Mouse (Mus musculus) erythroblast, embryonic 14.5 days (primary cell): ENCODE results near the gene Tnni1. TPM values are rescaled to one million over a fixed set of nuclear protein-coding genes. Genes with fewer than 3 reads are reported as not detected.

Experiments
- H3K27me3 ChIP-seq: 2 replicates; pipeline ENCODE4 v1.6.1; 2012; ENCODE audit warnings: inconsistent platforms; ENCODE audit not compliant: control insufficient read depth
- H3K36me3 ChIP-seq: 2 replicates; pipeline ENCODE4 v1.6.1; 2012; ENCODE audit warnings: mild to moderate bottlenecking, inconsistent platforms; ENCODE audit not compliant: control insufficient read depth
- H3K4me1 ChIP-seq: 2 replicates; pipeline ENCODE4 v1.6.1; 2012; ENCODE audit warnings: inconsistent platforms; ENCODE audit not compliant: control insufficient read depth
- H3K4me3 ChIP-seq: replicated peaks from 2 replicates; pipeline ENCODE3; 2012; ENCODE audit warnings: moderate library complexity, mild to moderate bottlenecking, inconsistent platforms
- H3K9me3 ChIP-seq: 2 replicates; pipeline ENCODE4 v1.6.1; 2012; ENCODE audit warnings: low read length, inconsistent platforms, mixed read lengths; ENCODE audit not compliant: control insufficient read depth
- GATA1 ChIP-seq: IDR thresholded peaks from 2 replicates; pipeline ENCODE4 v1.6.1; 2012; ENCODE audit warnings: low read length, inconsistent platforms, mixed read lengths
- TAL1 ChIP-seq: IDR thresholded peaks from 3 replicates; pipeline ENCODE4 v1.6.1; 2012; ENCODE audit warnings: low read length, inconsistent platforms, mixed read lengths
- polyA plus RNA-seq: library from polyadenylated mRNA; stranded (reverse); fragments of >175 nt; gene quantifications from 2 replicates; pipeline ENCODE4 v1.2.3, GENCODE M21; 2012

The Tnni1 gene
- polyA plus RNA-seq, 1 experiment: not detected

DNA sequence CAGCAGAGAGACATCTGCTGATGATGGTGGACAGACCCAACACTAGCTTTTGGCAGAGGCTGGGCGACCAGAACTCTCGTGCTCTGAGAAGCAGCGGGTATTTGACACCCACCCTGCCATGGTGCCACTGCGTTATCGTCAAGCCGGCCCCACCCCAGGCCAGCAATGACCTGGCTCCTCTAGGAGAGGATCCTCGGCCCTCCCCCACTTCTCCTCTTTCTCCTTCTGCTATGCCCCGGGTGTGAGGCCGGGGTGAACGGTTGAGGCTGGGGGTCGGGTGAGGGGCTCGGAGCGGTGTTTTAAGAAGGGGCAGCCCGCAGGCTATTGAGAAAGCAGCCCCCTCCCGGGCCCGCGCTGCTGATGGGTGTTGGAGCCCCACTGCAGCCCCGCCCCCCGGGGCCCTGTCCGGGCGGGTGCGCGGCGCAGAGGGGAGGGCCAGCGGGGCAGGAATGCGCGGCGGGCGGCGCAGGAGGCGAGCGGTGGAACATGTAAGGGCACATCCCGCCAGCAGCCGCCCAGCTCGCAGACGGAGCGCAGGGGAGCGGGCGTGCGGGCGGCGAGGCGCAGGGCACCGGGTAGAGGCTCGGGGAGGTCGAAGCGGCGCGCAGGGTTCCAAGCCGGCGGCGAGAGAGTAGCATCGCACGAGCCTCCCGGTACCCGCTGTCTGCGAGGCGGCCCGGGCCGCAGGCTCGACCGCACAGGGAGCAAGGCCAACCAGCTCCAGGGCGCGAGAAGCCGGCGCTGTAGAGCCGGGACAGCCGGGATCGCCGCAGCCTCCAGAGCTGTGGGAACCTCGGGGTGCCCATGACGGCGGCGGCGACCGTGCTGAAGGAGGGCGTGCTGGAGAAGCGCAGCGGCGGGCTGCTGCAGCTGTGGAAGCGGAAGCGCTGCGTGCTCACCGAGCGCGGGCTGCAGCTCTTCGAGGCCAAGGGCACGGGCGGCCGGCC, 13.3 kb upstream of the Tnni1 start, which contains the start of gene Phlda3:
Phlda3 (plus strand) TSS at position 475 of the 947 bp plus-strand sequence.
- Histone ChIP-seq H3K4me3 (peak within 1 kb of the TSS; percentile 97), H3K36me3 (peaks cover 42% of the 10 kb centered on the region), H3K4me1 (peaks cover 98% of the 10 kb centered on the region), H3K9me3 (no peaks in the 10 kb centered on the region), H3K27me3 (no peaks in the 10 kb centered on the region; the same call in 1 of the 2 replicates)
- TF ChIP-seq GATA1 (no peak), TAL1 (no peak)

DNA sequence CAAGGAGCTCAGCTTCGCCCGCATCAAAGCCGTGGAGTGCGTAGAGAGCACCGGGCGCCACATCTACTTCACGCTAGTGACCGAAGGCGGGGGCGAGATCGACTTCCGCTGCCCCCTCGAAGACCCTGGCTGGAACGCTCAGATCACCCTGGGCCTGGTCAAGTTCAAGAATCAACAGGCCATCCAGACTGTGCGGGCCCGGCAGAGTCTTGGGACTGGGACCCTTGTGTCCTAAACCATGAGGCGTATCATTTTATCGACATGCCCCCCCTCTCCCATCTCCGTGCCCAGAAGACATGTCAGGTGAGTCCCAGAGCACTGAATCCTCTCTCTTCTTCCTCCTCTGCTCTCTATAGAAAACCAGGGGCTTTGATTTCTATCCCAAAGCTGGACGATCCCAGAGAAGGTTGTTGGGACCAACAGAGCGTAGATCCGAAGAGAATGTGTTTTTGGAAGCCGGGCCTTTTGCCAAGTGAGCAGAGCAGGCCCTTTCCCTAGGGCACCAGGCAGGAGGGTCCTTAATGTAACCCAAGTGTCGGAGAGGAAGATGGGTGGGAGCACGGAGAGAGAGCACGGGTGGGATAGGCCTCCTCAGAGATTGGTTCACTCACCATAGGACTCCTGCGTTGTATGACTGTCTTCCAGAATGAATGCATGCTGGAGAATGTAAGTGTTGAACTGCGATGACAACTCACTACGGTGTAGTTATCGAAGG, 12.5 kb upstream of the Tnni1 start:
- H3K36me3 ChIP-seq: peaks cover 50% of the 10 kb centered on the region
- H3K27me3 ChIP-seq: no peaks in the 10 kb centered on the region; the same call in 1 of the 2 replicates
- H3K4me1 ChIP-seq: peaks cover 98% of the 10 kb centered on the region

DNA sequence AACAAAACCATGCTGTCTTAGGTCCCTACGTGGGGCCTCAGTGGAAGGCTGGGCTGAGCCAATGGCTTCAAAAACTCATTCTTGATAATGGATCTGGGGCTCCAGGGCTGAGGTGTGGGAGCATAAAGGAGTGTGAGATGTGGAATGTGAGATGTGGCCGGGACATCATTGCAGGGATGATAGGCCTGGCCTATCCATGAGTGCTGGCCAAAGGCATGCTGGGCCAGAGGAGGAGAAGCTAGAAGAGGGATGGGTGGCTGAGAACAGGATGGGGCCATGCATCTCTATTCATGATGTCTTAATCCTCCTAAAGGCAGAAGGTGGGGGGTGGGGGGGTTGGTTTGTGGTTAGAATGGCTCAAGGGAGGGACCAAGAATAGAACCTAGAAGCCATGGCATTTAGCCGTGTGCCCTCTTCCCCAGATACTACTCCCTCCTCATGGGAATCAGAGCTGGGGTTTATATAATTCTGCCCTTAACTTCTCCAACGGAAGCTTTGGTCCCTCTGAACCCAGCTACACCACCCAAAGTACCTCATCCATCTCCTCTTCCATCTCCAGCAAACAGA, 11.8 kb upstream of the Tnni1 start:
- Histone ChIP-seq H3K4me1 (peaks cover 98% of the 10 kb centered on the region), H3K36me3 (peaks cover 56% of the 10 kb centered on the region), H3K27me3 (no peaks in the 10 kb centered on the region; the same call in 1 of the 2 replicates), H3K9me3 (no peaks in the 10 kb centered on the region), H3K4me3 (peak overlapping the region; percentile 97)
- no peak for TF ChIP-seq GATA1
- TF ChIP-seq TAL1: no peak

More for the DNA sequence above, 12.5 kb upstream of the Tnni1 start:
- no peaks in the 10 kb centered on the region for H3K9me3 ChIP-seq
- TF ChIP-seq TAL1 (no peak), GATA1 (no peak)
- H3K4me3 ChIP-seq: peak overlapping the region; percentile 97

DNA sequence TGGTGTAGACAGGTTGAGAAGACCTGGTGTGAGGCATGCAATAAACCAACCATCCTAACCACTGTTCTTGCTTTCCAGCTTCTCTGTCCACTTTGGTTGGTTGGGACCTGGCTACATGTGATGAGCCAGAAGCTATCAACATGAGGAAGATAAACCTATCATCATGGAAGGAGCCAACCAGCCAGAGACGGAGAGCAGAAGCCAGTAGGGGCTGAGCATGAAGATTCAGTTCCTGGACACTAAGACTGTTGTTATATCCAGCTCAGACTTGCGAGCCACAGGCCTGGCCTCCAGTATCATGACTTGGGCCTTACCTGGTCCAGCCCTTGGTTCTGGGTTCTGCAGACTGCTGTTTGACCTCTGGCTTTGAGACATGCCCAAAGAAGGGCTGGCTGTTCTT, 10.8 kb upstream of the Tnni1 start:
- peak overlapping the region; percentile 97 for H3K4me3 ChIP-seq
- H3K9me3 ChIP-seq: no peaks in the 10 kb centered on the region
- no peaks in the 10 kb centered on the region; the same call in 1 of the 2 replicates for H3K27me3 ChIP-seq
- H3K4me1 ChIP-seq: peaks cover 98% of the 10 kb centered on the region
- TF ChIP-seq TAL1 (no peak), GATA1 (no peak)
- peaks cover 56% of the 10 kb centered on the region for H3K36me3 ChIP-seq

DNA sequence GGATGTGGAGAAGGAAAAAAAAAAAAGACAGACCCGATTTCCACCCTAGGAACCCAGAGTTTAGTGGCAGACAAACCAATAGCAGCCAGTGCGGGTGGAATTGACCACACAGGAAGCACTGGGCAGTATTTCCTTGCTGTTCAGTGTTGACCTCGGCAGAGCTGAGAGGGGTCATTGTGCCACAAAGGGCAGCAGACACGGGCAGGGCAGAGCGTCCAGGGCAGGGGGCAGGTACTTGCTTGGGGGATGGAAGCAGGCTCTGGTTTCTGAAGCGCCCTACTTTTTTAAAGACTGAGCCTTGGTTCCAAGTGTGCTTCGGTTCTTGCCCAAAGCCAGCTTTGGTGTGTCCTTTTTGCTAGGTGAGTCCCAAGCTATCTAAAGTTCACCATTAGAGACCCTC, 9.0 kb upstream of the Tnni1 start:
- Histone ChIP-seq H3K4me3 (no peak overlapping the region), H3K9me3 (no peaks in the 10 kb centered on the region), H3K27me3 (no peaks in the 10 kb centered on the region; the same call in 1 of the 2 replicates), H3K4me1 (peaks cover 96% of the 10 kb centered on the region), H3K36me3 (peaks cover 54% of the 10 kb centered on the region)
- TF ChIP-seq GATA1: no peak
- no peak for TF ChIP-seq TAL1

DNA sequence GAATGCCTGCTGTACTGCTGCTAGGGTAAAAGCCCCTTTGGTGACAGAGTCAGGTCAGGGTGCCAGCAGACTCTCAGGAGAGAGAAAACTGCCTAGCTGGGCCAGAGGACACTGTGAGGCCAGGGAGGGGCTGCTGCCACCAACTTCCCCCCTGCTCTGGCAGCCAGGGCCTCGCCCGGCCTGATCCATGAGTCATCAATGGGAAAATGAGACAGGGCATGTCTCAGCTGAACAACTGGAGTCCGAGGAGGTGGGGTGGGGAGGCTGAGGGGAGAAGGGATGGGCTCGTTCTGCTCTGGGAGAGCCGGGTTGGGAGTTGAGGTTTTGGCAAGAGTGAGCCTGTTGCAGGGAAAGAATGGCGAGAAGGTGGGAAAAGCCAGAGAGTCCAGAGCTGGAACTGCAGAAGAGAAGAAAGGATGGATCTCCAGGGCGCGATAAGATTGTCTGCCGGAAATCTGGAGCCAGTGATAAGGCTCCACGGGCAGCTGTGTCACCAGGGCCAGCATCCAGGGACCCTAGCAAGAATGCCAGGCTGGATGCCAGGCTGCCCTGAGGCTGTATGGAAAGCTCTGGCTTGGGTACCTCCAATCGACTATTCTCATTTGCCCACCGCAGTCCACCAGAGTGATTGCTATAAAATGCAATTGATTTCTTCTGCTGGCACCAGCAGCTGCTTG, 8.2 kb upstream of the Tnni1 start:
- no peak overlapping the region for H3K4me3 ChIP-seq
- TF ChIP-seq GATA1: no peak
- TF ChIP-seq TAL1: no peak
- H3K4me1 ChIP-seq: peaks cover 95% of the 10 kb centered on the region
- peaks cover 54% of the 10 kb centered on the region for H3K36me3 ChIP-seq
- H3K27me3 ChIP-seq: no peaks in the 10 kb centered on the region
- no peaks in the 10 kb centered on the region for H3K9me3 ChIP-seq

DNA sequence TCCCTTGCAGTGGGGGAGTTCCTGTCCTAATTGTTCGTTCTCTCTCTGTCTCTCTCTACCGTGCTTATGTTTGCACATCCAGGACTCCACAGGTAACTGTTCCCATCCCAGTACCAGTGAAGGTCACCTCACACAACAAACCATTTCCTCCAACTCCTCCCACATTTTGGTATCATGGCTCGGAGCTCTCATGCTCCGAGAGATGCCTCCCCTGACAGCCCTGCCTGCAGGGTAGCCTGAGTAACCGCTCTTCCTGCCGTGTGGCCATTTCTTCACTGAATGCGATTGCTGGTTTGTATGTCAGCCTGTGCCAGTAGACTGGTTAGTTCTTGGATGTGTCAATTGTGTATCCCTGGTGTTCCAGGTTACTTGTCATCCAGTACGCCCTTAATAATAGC, 7.7 kb upstream of the Tnni1 start:
- H3K27me3 ChIP-seq: no peaks in the 10 kb centered on the region
- TF ChIP-seq TAL1 (no peak), GATA1 (no peak)
- H3K9me3 ChIP-seq: no peaks in the 10 kb centered on the region
- H3K36me3 ChIP-seq: peaks cover 54% of the 10 kb centered on the region
- H3K4me1 ChIP-seq: peaks cover 93% of the 10 kb centered on the region
- no peak overlapping the region for H3K4me3 ChIP-seq

DNA sequence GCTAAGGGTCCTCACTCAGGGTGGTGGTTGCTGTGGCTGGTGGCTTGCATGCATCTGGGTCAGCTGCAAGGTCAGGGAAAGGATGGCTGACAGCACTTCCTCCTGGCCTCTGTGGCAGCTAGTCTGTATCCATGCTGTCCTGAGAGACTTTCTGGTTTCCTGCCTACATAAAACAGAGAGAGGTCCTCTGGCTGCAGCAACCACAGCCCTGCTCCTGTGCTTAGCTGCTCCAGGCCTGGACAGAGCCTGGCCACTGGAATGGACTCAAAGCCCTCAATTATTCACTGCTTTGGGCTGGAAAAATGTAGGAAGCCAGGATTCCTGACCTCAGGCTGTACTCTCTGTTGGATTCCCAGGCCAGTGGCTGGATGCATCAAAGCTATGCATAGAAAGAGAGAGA, 2.6 kb upstream of the Tnni1 start:
- Histone ChIP-seq H3K4me1 (peaks cover 78% of the 10 kb centered on the region), H3K36me3 (peaks cover 8% of the 10 kb centered on the region), H3K4me3 (no peak overlapping the region), H3K27me3 (no peaks in the 10 kb centered on the region), H3K9me3 (no peaks in the 10 kb centered on the region)
- TF ChIP-seq GATA1 (no peak), TAL1 (no peak)

DNA sequence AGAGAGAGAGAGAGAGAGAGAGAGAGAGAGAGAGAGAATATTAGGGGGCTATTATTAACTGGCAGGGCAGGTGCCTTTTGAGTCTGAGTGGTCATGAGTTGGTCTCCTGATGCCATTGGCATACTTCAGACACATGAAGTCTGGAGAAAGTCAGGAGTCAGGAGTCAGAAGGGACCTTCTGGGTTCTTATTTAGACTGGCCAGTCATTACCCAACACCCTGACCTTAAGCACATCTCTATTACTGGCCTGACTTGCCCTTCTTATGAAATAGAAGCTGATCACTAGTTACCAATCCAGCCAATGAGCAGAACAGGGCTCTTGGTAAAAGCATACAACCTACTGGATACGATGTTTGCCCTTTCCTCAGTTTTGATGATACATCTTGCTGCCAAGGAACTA, 2.2 kb upstream of the Tnni1 start:
- Histone ChIP-seq H3K27me3 (no peaks in the 10 kb centered on the region), H3K4me1 (peaks cover 74% of the 10 kb centered on the region), H3K9me3 (no peaks in the 10 kb centered on the region), H3K36me3 (peaks cover 3% of the 10 kb centered on the region), H3K4me3 (no peak overlapping the region)
- TF ChIP-seq TAL1 (no peak), GATA1 (no peak)
